Mouse (Mus musculus): ENCODE measurements around the gene Pmfbp1. TPM values are rescaled to one million over a fixed set of nuclear protein-coding genes. Genes with fewer than 3 reads are reported as not detected.
"Not testable (repeated sequence)": the region's sequence is repeated elsewhere in the genome, so short reads cannot be mapped to it uniquely, and the experiment has no call there.

Gene Pmfbp1
- polyA plus RNA-seq (2015; fragmentation: Nextera tagmentation; extraction: Ambion mirVana) = 0.14 TPM in 1 of 2 replicates, not detected in the other

- no peaks in the 10 kb centered on the region for H3K36me3 ChIP-seq
- H3K4me3 ChIP-seq = no peak within 1 kb of the TSS
- whole genome bisulfite sequencing = 93% methylated on average over 6 of the region's 6 CpGs
- H3K9me3 ChIP-seq = no peaks in the 10 kb centered on the region
- H3K4me1 ChIP-seq = no peaks in the 10 kb centered on the region
- no peak within 1 kb of the TSS for H3K9ac ChIP-seq
- no peak within 1 kb of the TSS for H3K4me2 ChIP-seq
- ATAC-seq (ENCODE audit: insufficient number of reproducible peaks, insufficient read depth, low FRiP score, low TSS enrichment, low read depth) = no peak
- no peak within 1 kb of the TSS for H3K27ac ChIP-seq
- H3K27me3 ChIP-seq = no peaks in the 10 kb centered on the region
These were observed at the start of gene Pmfbp1 for GRCm38 (mm10) chr8:109493727-109494126. TSS of gene Pmfbp1 (plus strand) at chr8:109494027.

GRCm38 (mm10) chr8:109446896-109447295 lies 46.9 kb upstream of the Pmfbp1 start:
- WGBS = 26% methylated on average over 7 of the region's 7 CpGs
- H3K9me3 ChIP-seq; H3K36me3 ChIP-seq; H3K4me3 ChIP-seq; ATAC-seq (ENCODE audit: insufficient number of reproducible peaks, insufficient read depth, low FRiP score, low TSS enrichment, low read depth); H3K27ac ChIP-seq; H3K27me3 ChIP-seq; H3K4me1 ChIP-seq; H3K9ac ChIP-seq; H3K4me2 ChIP-seq: not testable (repeated sequence)

DNA sequence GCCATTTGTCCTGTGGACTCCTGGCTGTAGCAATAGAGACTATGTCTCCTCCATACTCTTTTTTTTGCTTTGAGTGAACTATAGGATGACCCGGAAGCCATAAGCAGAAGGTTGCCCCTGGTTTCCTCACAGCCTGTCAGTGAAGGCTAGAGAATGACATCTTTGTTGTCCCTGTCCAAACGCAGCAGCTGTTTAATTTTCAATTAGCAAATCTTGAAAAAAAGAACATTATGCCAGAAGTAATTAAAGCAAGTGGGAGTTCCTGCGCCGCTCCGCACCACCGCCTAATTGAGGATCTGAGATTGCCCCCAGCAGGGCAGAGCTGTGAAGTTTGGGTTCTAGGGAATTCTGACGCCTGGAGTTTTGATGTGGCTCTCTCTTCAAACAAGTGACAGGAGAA lies 42.8 kb upstream of the Pmfbp1 start:
- Histone ChIP-seq H3K9me3 (no peaks in the 10 kb centered on the region), H3K36me3 (no peaks in the 10 kb centered on the region), H3K4me2 (no peak overlapping the region), H3K9ac (no peak overlapping the region), H3K4me3 (no peak overlapping the region), H3K27ac (no peak overlapping the region), H3K4me1 (no peaks in the 10 kb centered on the region), H3K27me3 (no peaks in the 10 kb centered on the region)
- no peak for ATAC-seq (ENCODE audit: insufficient number of reproducible peaks, insufficient read depth, low FRiP score, low TSS enrichment, low read depth)
- WGBS = 61% methylated on average over 7 of the region's 7 CpGs

DNA sequence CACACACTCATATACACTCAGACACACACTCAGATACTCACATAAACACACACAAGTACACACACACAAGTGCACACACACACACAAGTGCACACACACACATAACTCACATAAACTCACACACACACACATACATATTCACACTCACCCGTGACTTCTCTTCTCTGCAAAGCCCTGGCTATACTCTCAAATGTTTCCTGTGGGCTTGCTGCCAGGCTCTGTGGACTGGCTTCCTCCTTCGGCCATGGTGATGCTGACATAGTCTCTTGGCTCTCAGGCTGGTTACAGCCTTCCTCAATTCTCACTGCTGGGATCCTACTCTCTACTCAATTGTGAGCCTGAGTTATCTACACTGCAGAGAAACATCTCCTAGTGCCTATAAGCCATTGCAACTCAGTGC lies 38.7 kb upstream of the Pmfbp1 start:
- no peaks in the 10 kb centered on the region for H3K36me3 ChIP-seq
- no peak overlapping the region for H3K27ac ChIP-seq
- H3K27me3 ChIP-seq = no peaks in the 10 kb centered on the region
- ATAC-seq (ENCODE audit: insufficient number of reproducible peaks, insufficient read depth, low FRiP score, low TSS enrichment, low read depth) = no peak
- H3K4me3 ChIP-seq = no peak overlapping the region
- WGBS = 67% methylated on average over 2 of the region's 2 CpGs
- no peak overlapping the region for H3K4me2 ChIP-seq
- H3K9me3 ChIP-seq = no peaks in the 10 kb centered on the region
- no peaks in the 10 kb centered on the region for H3K4me1 ChIP-seq
- no peak overlapping the region for H3K9ac ChIP-seq

- Histone ChIP-seq H3K9ac (no peak overlapping the region), H3K9me3 (no peaks in the 10 kb centered on the region), H3K4me2 (no peak overlapping the region), H3K27ac (no peak overlapping the region), H3K27me3 (no peaks in the 10 kb centered on the region), H3K4me1 (no peaks in the 10 kb centered on the region), H3K36me3 (no peaks in the 10 kb centered on the region), H3K4me3 (no peak overlapping the region)
- ATAC-seq (ENCODE audit: insufficient number of reproducible peaks, insufficient read depth, low FRiP score, low TSS enrichment, low read depth) = no peak
- 49% methylated on average over 8 of the region's 8 CpGs for WGBS
These were observed 36.4 kb upstream of the Pmfbp1 start for GRCm38 (mm10) chr8:109457387-109457786.

- no peak overlapping the region for H3K27ac ChIP-seq
- H3K9ac ChIP-seq = no peak overlapping the region
- H3K4me1 ChIP-seq = peaks cover 6% of the 10 kb centered on the region
- H3K4me2 ChIP-seq = peak overlapping the region; percentile 12; the same call in 1 of the 2 replicates
- no peak for ATAC-seq (ENCODE audit: insufficient number of reproducible peaks, insufficient read depth, low FRiP score, low TSS enrichment, low read depth)
- no peaks in the 10 kb centered on the region for H3K36me3 ChIP-seq
- H3K4me3 ChIP-seq = no peak overlapping the region
- no peaks in the 10 kb centered on the region for H3K27me3 ChIP-seq
- 75% methylated on average over 12 of the region's 12 CpGs for WGBS
- H3K9me3 ChIP-seq = no peaks in the 10 kb centered on the region
These were observed 35.2 kb upstream of the Pmfbp1 start for GRCm38 (mm10) chr8:109458580-109458979.

- Histone ChIP-seq H3K27ac (no peak overlapping the region), H3K9me3 (no peaks in the 10 kb centered on the region), H3K4me2 (no peak overlapping the region), H3K9ac (no peak overlapping the region), H3K4me1 (peaks cover 31% of the 10 kb centered on the region), H3K27me3 (peaks cover 3% of the 10 kb centered on the region; the same call in 1 of the 2 replicates), H3K36me3 (no peaks in the 10 kb centered on the region), H3K4me3 (no peak overlapping the region)
- 29% methylated on average over 2 of the region's 2 CpGs for WGBS
- ATAC-seq (ENCODE audit: insufficient number of reproducible peaks, insufficient read depth, low FRiP score, low TSS enrichment, low read depth) = no peak
These were observed 30.8 kb upstream of the Pmfbp1 start for GRCm38 (mm10) chr8:109463075-109463474.

- Histone ChIP-seq H3K4me3 (no peak overlapping the region), H3K4me2 (peak overlapping the region; percentile 56), H3K27ac (0 out of 2 replicates have a peak overlapping the region, but pooled peaks have one; percentile 4), H3K4me1 (peaks cover 31% of the 10 kb centered on the region), H3K27me3 (peaks cover 9% of the 10 kb centered on the region; the same call in 1 of the 2 replicates), H3K9me3 (no peaks in the 10 kb centered on the region), H3K36me3 (no peaks in the 10 kb centered on the region), H3K9ac (no peak overlapping the region)
- WGBS = 23% methylated on average over 13 of the region's 13 CpGs
- ATAC-seq (ENCODE audit: insufficient number of reproducible peaks, insufficient read depth, low FRiP score, low TSS enrichment, low read depth) = no peak
These were observed 30.0 kb upstream of the Pmfbp1 start for GRCm38 (mm10) chr8:109463677-109464313.

DNA sequence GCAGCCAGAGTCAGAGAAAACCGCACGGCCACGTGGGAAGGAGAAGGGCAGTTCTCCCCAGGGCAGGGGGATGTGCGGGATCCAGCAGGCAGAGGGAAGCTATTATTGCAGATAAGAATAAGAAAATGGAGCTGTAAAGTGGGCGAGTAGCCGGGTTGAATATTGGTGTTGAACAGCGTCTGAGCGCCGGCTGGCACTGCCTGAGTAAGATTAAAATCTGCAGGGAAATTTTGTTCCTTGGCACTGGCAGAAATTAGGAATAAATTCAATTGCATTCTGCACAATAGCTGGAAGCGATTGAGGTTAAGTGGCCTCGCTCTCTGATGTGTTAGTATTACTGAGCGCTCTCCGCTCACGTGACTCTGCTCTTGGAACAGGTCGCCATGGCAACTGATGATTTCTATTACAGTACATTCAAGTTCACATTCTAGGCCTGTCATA lies 29.4 kb upstream of the Pmfbp1 start:
- Histone ChIP-seq H3K27ac (peak overlapping the region; percentile 80), H3K9ac (no peak overlapping the region; the same call in 1 of the 2 replicates), H3K4me3 (peak overlapping the region; percentile 20; the same call in 1 of the 2 replicates), H3K4me1 (peaks cover 31% of the 10 kb centered on the region), H3K4me2 (peak overlapping the region; percentile 56), H3K9me3 (no peaks in the 10 kb centered on the region), H3K27me3 (peaks cover 9% of the 10 kb centered on the region; the same call in 1 of the 2 replicates), H3K36me3 (no peaks in the 10 kb centered on the region)
- 0 out of 2 replicates have a peak, but pooled peaks have one; percentile 62 for ATAC-seq (ENCODE audit: insufficient number of reproducible peaks, insufficient read depth, low FRiP score, low TSS enrichment, low read depth)
- 19% methylated on average over 15 of the region's 15 CpGs for WGBS

DNA sequence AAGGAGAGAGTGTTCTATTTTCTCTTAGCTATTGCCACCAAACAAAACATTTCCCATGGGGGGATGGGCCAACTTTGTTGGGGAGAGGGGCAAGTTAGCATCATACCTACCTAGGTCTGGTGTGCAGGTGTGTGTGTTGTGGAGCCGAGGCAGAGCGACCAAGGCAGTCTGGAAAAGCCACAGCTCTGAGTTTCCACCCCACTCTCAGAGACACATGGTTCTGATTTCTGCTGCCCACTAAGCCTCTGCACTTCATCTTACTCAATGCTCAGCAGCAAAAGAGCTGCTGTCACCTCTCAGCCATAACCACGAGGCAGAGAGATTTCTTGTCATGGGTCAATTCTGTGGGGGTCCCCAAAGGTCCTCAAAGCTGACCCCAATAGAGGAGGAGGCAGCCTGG lies 28.8 kb upstream of the Pmfbp1 start:
- no peaks in the 10 kb centered on the region for H3K36me3 ChIP-seq
- H3K9ac ChIP-seq = no peak overlapping the region
- peak overlapping the region; percentile 80 for H3K27ac ChIP-seq
- H3K9me3 ChIP-seq = no peaks in the 10 kb centered on the region
- H3K27me3 ChIP-seq = peaks cover 9% of the 10 kb centered on the region; the same call in 1 of the 2 replicates
- peak overlapping the region; percentile 56 for H3K4me2 ChIP-seq
- no peak for ATAC-seq (ENCODE audit: insufficient number of reproducible peaks, insufficient read depth, low FRiP score, low TSS enrichment, low read depth)
- H3K4me3 ChIP-seq = no peak overlapping the region
- 15% methylated on average over 3 of the region's 3 CpGs for WGBS
- H3K4me1 ChIP-seq = peaks cover 31% of the 10 kb centered on the region

GRCm38 (mm10) chr8:109465761-109466160 lies 28.1 kb upstream of the Pmfbp1 start:
- peaks cover 9% of the 10 kb centered on the region; the same call in 1 of the 2 replicates for H3K27me3 ChIP-seq
- no peaks in the 10 kb centered on the region for H3K9me3 ChIP-seq
- 51% methylated on average over 3 of the region's 3 CpGs for WGBS
- H3K27ac ChIP-seq = peak overlapping the region; percentile 80
- no peaks in the 10 kb centered on the region for H3K36me3 ChIP-seq
- H3K4me1 ChIP-seq = peaks cover 31% of the 10 kb centered on the region
- no peak overlapping the region for H3K4me3 ChIP-seq
- H3K9ac ChIP-seq = no peak overlapping the region
- ATAC-seq (ENCODE audit: insufficient number of reproducible peaks, insufficient read depth, low FRiP score, low TSS enrichment, low read depth) = no peak
- no peak overlapping the region for H3K4me2 ChIP-seq

GRCm38 (mm10) chr8:109467516-109467915 lies 26.3 kb upstream of the Pmfbp1 start:
- ATAC-seq (ENCODE audit: insufficient number of reproducible peaks, insufficient read depth, low FRiP score, low TSS enrichment, low read depth) = no peak
- H3K27ac ChIP-seq = no peak overlapping the region
- 32% methylated on average over 5 of the region's 5 CpGs for WGBS

More at GRCm38 (mm10) chr8:109467516-109467915, 26.3 kb upstream of the Pmfbp1 start:
- Histone ChIP-seq H3K4me2 (no peak overlapping the region), H3K4me1 (peaks cover 31% of the 10 kb centered on the region), H3K9ac (no peak overlapping the region), H3K9me3 (no peaks in the 10 kb centered on the region), H3K36me3 (no peaks in the 10 kb centered on the region), H3K27me3 (peaks cover 9% of the 10 kb centered on the region; the same call in 1 of the 2 replicates), H3K4me3 (no peak overlapping the region)

Measured in embryonic facial prominence, embryonic 13.5 days (tissue).